ENCODE assay signal across 25 mouse cellular contexts in genomic region chr11:98854116-98854515, GRCm38 (mm10). TPM values are rescaled to one million over a fixed set of nuclear protein-coding genes. Genes with fewer than 3 reads are reported as not detected.
DNase-seq lines count a peak whose midpoint lies in the region; ATAC-seq and TF ChIP-seq lines count a peak whose summit lies in the region.
"Had no signal": no experiment of that assay in that cellular context is flagged by ENCODE, and none has a peak within 500 bp of the region (broad histone marks: within the 10 kb centered on the region; RNA-seq: fewer than 3 reads in every experiment).

No protein-coding gene starts in this region.

- no peaks in the 10 kb centered on the region for H3K36me3 ChIP-seq in embryonic facial prominence, embryonic 11.5 days (replicated peaks; ENCODE audit: control insufficient read depth, insufficient read depth, low read depth, low read length)
- H3K36me3 ChIP-seq in embryonic facial prominence, embryonic 10.5 days (replicated peaks), result no peaks in the 10 kb centered on the region
- no peaks in the 10 kb centered on the region for H3K36me3 ChIP-seq in kidney, embryonic 16.5 days (ENCODE audit: insufficient read depth, low read length)
- H3K36me3 ChIP-seq in neural tube, embryonic 11.5 days (ENCODE audit: control insufficient read depth, insufficient read depth, low read length), result no peaks in the 10 kb centered on the region
- peaks cover 3% of the 10 kb centered on the region; the same call in 1 of the 2 replicates for H3K36me3 ChIP-seq in neural tube, embryonic 15.5 days
- no peaks in the 10 kb centered on the region for H3K36me3 ChIP-seq in myocyte (ENCODE audit: control insufficient read depth, insufficient read depth)
- H3K36me3 ChIP-seq: hindbrain, embryonic 13.5 days; lung, embryonic 15.5 days; midbrain, embryonic 12.5 days; stomach, embryonic 15.5 days had no signal

- no peak overlapping the region for H3ac ChIP-seq in myocyte (ENCODE audit: control insufficient read depth, insufficient read length)

- 88% methylated on average over 8 of the region's 8 CpGs for WGBS in embryonic facial prominence, embryonic 11.5 days
- WGBS in embryonic facial prominence, embryonic 10.5 days, result 91% methylated on average over 8 of the region's 8 CpGs
- 96% methylated on average over 8 of the region's 8 CpGs for WGBS in kidney, embryonic 16.5 days
- 92% methylated on average over 8 of the region's 8 CpGs for WGBS in neural tube, embryonic 11.5 days
- 88% methylated on average over 8 of the region's 8 CpGs for WGBS in neural tube, embryonic 15.5 days

- no peak for DNase-seq in embryonic facial prominence, embryonic 11.5 days (ENCODE audit: low spot score)
- DNase-seq in embryonic facial prominence, embryonic 10.5 days (ENCODE audit: low spot score), result no peak
- peak; percentile 46 for DNase-seq in kidney, adult 9 months
- no peak for DNase-seq in neural tube, embryonic 11.5 days (ENCODE audit: low spot score)
- DNase-seq: adrenal gland, postnatal 25 days; cerebellum, adult 11-12 months; cerebellum, adult 9-11 months; embryo, embryonic 11 days; gastrocnemius, postnatal 25 days; heart, adult 11 months; heart, postnatal 4 days; right cerebral cortex, postnatal 25 days; thymus, postnatal 25 days had no signal

- H3K79me2 ChIP-seq in myocyte (ENCODE audit: control insufficient read depth, insufficient read depth), result no peaks in the 10 kb centered on the region

- no peak for ATAC-seq in embryonic facial prominence, embryonic 11.5 days (replicated peaks; ENCODE audit: insufficient number of reproducible peaks, low FRiP score, low TSS enrichment, low read depth)
- ATAC-seq in kidney, embryonic 16.5 days (ENCODE audit: low FRiP score, low TSS enrichment), result no peak
- ATAC-seq in neural tube, embryonic 11.5 days (ENCODE audit: insufficient read depth, low FRiP score, low TSS enrichment), result no peak
- no peak for ATAC-seq in neural tube, embryonic 15.5 days (ENCODE audit: low FRiP score)
- ATAC-seq: forebrain, embryonic 13.5 days had no signal

- TF ChIP-seq POLR2A in myocyte (IDR thresholded peaks at IDR 0.05; ENCODE audit: insufficient read length, low read depth), result no peak

- no peak overlapping the region for H3K27ac ChIP-seq in embryonic facial prominence, embryonic 11.5 days (replicated peaks; ENCODE audit: low read depth, low read length)
- H3K27ac ChIP-seq in embryonic facial prominence, embryonic 10.5 days (replicated peaks), result no peak overlapping the region
- H3K27ac ChIP-seq in kidney, embryonic 16.5 days (ENCODE audit: low read length), result no peak overlapping the region
- no peak overlapping the region for H3K27ac ChIP-seq in neural tube, embryonic 11.5 days (ENCODE audit: low read depth, low read length)
- H3K27ac ChIP-seq in neural tube, embryonic 15.5 days (replicated peaks), result no peak overlapping the region
- H3K27ac ChIP-seq: forebrain, embryonic 13.5 days; hindbrain, embryonic 13.5 days; limb, embryonic 13.5 days; lung, embryonic 15.5 days; midbrain, embryonic 12.5 days; stomach, embryonic 15.5 days had no signal

- peak overlapping the region; percentile 9; the same call in 1 of the 2 replicates for H3K9ac ChIP-seq in embryonic facial prominence, embryonic 11.5 days (replicated peaks; ENCODE audit: low read length)
- no peak overlapping the region for H3K9ac ChIP-seq in kidney, embryonic 16.5 days (replicated peaks; ENCODE audit: low read length)
- 0 out of 2 replicates have a peak overlapping the region, but pooled peaks have one; percentile 1 for H3K9ac ChIP-seq in neural tube, embryonic 11.5 days (ENCODE audit: low read length)
- no peak overlapping the region for H3K9ac ChIP-seq in neural tube, embryonic 15.5 days (replicated peaks)
- H3K9ac ChIP-seq: forebrain, embryonic 13.5 days; hindbrain, embryonic 13.5 days; limb, embryonic 13.5 days; lung, embryonic 15.5 days; midbrain, embryonic 12.5 days; stomach, embryonic 15.5 days had no signal

- H3K9me3 ChIP-seq in embryonic facial prominence, embryonic 11.5 days (replicated peaks; ENCODE audit: control insufficient read depth, low read length), result no peaks in the 10 kb centered on the region
- no peaks in the 10 kb centered on the region for H3K9me3 ChIP-seq in embryonic facial prominence, embryonic 10.5 days
- H3K9me3 ChIP-seq in kidney, embryonic 16.5 days (ENCODE audit: low read length), result no peaks in the 10 kb centered on the region
- no peaks in the 10 kb centered on the region for H3K9me3 ChIP-seq in neural tube, embryonic 11.5 days (ENCODE audit: control insufficient read depth, low read length)
- no peaks in the 10 kb centered on the region for H3K9me3 ChIP-seq in neural tube, embryonic 15.5 days (replicated peaks)
- H3K9me3 ChIP-seq: forebrain, embryonic 13.5 days; G1E; hindbrain, embryonic 13.5 days; limb, embryonic 13.5 days; lung, embryonic 15.5 days; midbrain, embryonic 12.5 days; stomach, embryonic 15.5 days had no signal

- no peak overlapping the region for H3K4me3 ChIP-seq in embryonic facial prominence, embryonic 11.5 days (ENCODE audit: low read depth, low read length)
- H3K4me3 ChIP-seq in embryonic facial prominence, embryonic 10.5 days, result no peak overlapping the region
- no peak overlapping the region for H3K4me3 ChIP-seq in kidney, embryonic 16.5 days (ENCODE audit: low read length)
- no peak overlapping the region for H3K4me3 ChIP-seq in neural tube, embryonic 11.5 days (ENCODE audit: low read depth, low read length)
- H3K4me3 ChIP-seq in neural tube, embryonic 15.5 days (replicated peaks), result no peak overlapping the region
- H3K4me3 ChIP-seq in myocyte, result no peak overlapping the region
- H3K4me3 ChIP-seq: forebrain, embryonic 13.5 days; hindbrain, embryonic 13.5 days; limb, embryonic 13.5 days; lung, embryonic 15.5 days; midbrain, embryonic 12.5 days; stomach, embryonic 15.5 days had no signal

- no peak overlapping the region for H3K4me2 ChIP-seq in embryonic facial prominence, embryonic 11.5 days (ENCODE audit: low read depth, low read length)
- H3K4me2 ChIP-seq in kidney, embryonic 16.5 days (replicated peaks; ENCODE audit: low read depth, low read length), result no peak overlapping the region
- no peak overlapping the region for H3K4me2 ChIP-seq in neural tube, embryonic 11.5 days (ENCODE audit: low read depth)
- no peak overlapping the region for H3K4me2 ChIP-seq in neural tube, embryonic 15.5 days
- no peak overlapping the region for H3K4me2 ChIP-seq in myocyte (ENCODE audit: low read depth)
- H3K4me2 ChIP-seq: forebrain, embryonic 13.5 days; heart, embryonic 11.5 days; hindbrain, embryonic 13.5 days; limb, embryonic 13.5 days; liver, embryonic 11.5 days; lung, embryonic 15.5 days; midbrain, embryonic 12.5 days; stomach, embryonic 15.5 days had no signal

- H3K27me3 ChIP-seq in embryonic facial prominence, embryonic 11.5 days (ENCODE audit: control insufficient read depth, insufficient read depth, low read length), result no peaks in the 10 kb centered on the region
- H3K27me3 ChIP-seq in embryonic facial prominence, embryonic 10.5 days (replicated peaks; ENCODE audit: low read depth, poor library complexity, severe bottlenecking), result peaks cover 21% of the 10 kb centered on the region
- H3K27me3 ChIP-seq in kidney, embryonic 16.5 days (ENCODE audit: insufficient read depth, low read length), result no peaks in the 10 kb centered on the region
- no peaks in the 10 kb centered on the region for H3K27me3 ChIP-seq in neural tube, embryonic 11.5 days (ENCODE audit: control insufficient read depth, insufficient read depth, low read length)
- no peaks in the 10 kb centered on the region for H3K27me3 ChIP-seq in neural tube, embryonic 15.5 days (replicated peaks)
- no peaks in the 10 kb centered on the region for H3K27me3 ChIP-seq in myocyte (ENCODE audit: control insufficient read depth, insufficient read depth, insufficient read length)
- H3K27me3 ChIP-seq: forebrain, embryonic 13.5 days; stomach, embryonic 15.5 days had no signal

- H3K4me1 ChIP-seq in embryonic facial prominence, embryonic 11.5 days (ENCODE audit: control insufficient read depth, insufficient read depth, low read length), result peaks cover 5% of the 10 kb centered on the region; the same call in 1 of the 2 replicates
- H3K4me1 ChIP-seq in embryonic facial prominence, embryonic 10.5 days, result peaks cover 37% of the 10 kb centered on the region
- peaks cover 11% of the 10 kb centered on the region for H3K4me1 ChIP-seq in kidney, embryonic 16.5 days (ENCODE audit: insufficient read depth, low read length)
- H3K4me1 ChIP-seq in neural tube, embryonic 11.5 days (ENCODE audit: control insufficient read depth, insufficient read depth, low read length), result peaks cover 13% of the 10 kb centered on the region
- peaks cover 22% of the 10 kb centered on the region for H3K4me1 ChIP-seq in neural tube, embryonic 15.5 days

RNA-seq across cellular contexts. Expression of gene Wipf2, which starts 9.3 kb away (rescaled TPM):
- 4.4 and 4.6 TPM in 2 replicates for polyA plus RNA-seq in embryonic facial prominence, embryonic 11.5 days (2014; fragmentation: Nextera tagmentation; extraction: Ambion mirVana)
- polyA plus RNA-seq in embryonic facial prominence, embryonic 10.5 days (2016; fragmentation: Nextera tagmentation; extraction: Ambion mirVana), result 5.0 and 5.4 TPM in 2 replicates
- 5.4 and 5.9 TPM in 2 replicates for polyA plus RNA-seq in kidney, embryonic 16.5 days (2015; fragmentation: Nextera tagmentation; extraction: Ambion mirVana)
- polyA plus RNA-seq in neural tube, embryonic 11.5 days (2014; fragmentation: Nextera tagmentation; extraction: Ambion mirVana), result 4.7 and 5.6 TPM in 2 replicates
- 3.9 and 4.8 TPM in 2 replicates for polyA plus RNA-seq in neural tube, embryonic 15.5 days (2015; fragmentation: Nextera tagmentation; extraction: Ambion mirVana)
- polyA plus RNA-seq in myocyte (2012; fragmentation: generic; extraction: Trizol), result 5.3 TPM

RNA-seq across cellular contexts. Expression of gene Rapgefl1, which starts 17.5 kb away (rescaled TPM):
- 1.1 TPM in 2 replicates for polyA plus RNA-seq in embryonic facial prominence, embryonic 11.5 days (2014; fragmentation: Nextera tagmentation; extraction: Ambion mirVana)
- 1.4 and 1.8 TPM in 2 replicates for polyA plus RNA-seq in embryonic facial prominence, embryonic 10.5 days (2016; fragmentation: Nextera tagmentation; extraction: Ambion mirVana)
- polyA plus RNA-seq in kidney, embryonic 16.5 days (2015; fragmentation: Nextera tagmentation; extraction: Ambion mirVana), result 1.8 and 2.0 TPM in 2 replicates
- 2.3 and 2.8 TPM in 2 replicates for polyA plus RNA-seq in neural tube, embryonic 11.5 days (2014; fragmentation: Nextera tagmentation; extraction: Ambion mirVana)
- 12.5 and 13.7 TPM in 2 replicates for polyA plus RNA-seq in neural tube, embryonic 15.5 days (2015; fragmentation: Nextera tagmentation; extraction: Ambion mirVana)
- polyA plus RNA-seq in myocyte (2012; fragmentation: generic; extraction: Trizol), result 3.5 TPM

RNA-seq across cellular contexts. Expression of gene Casc3, which starts 49.4 kb away (rescaled TPM):
- polyA plus RNA-seq in embryonic facial prominence, embryonic 11.5 days (2014; fragmentation: Nextera tagmentation; extraction: Ambion mirVana), result 41.9 and 44.3 TPM in 2 replicates
- polyA plus RNA-seq in embryonic facial prominence, embryonic 10.5 days (2016; fragmentation: Nextera tagmentation; extraction: Ambion mirVana), result 47.5 and 48.3 TPM in 2 replicates
- 36.2 and 41.0 TPM in 2 replicates for polyA plus RNA-seq in kidney, embryonic 16.5 days (2015; fragmentation: Nextera tagmentation; extraction: Ambion mirVana)
- polyA plus RNA-seq in neural tube, embryonic 11.5 days (2014; fragmentation: Nextera tagmentation; extraction: Ambion mirVana), result 55.4 and 59.4 TPM in 2 replicates
- 44.3 and 46.8 TPM in 2 replicates for polyA plus RNA-seq in neural tube, embryonic 15.5 days (2015; fragmentation: Nextera tagmentation; extraction: Ambion mirVana)
- polyA plus RNA-seq in myocyte (2012; fragmentation: generic; extraction: Trizol), result 22.1 TPM

RNA-seq across cellular contexts. Expression of gene Cdc6, which starts 53.5 kb away (rescaled TPM):
- polyA plus RNA-seq in embryonic facial prominence, embryonic 11.5 days (2014; fragmentation: Nextera tagmentation; extraction: Ambion mirVana), result 55.4 and 57.1 TPM in 2 replicates
- 65.1 and 69.1 TPM in 2 replicates for polyA plus RNA-seq in embryonic facial prominence, embryonic 10.5 days (2016; fragmentation: Nextera tagmentation; extraction: Ambion mirVana)
- 36.2 and 38.6 TPM in 2 replicates for polyA plus RNA-seq in kidney, embryonic 16.5 days (2015; fragmentation: Nextera tagmentation; extraction: Ambion mirVana)
- polyA plus RNA-seq in neural tube, embryonic 11.5 days (2014; fragmentation: Nextera tagmentation; extraction: Ambion mirVana), result 41.6 and 44.4 TPM in 2 replicates
- polyA plus RNA-seq in neural tube, embryonic 15.5 days (2015; fragmentation: Nextera tagmentation; extraction: Ambion mirVana), result 3.8 and 12.0 TPM in 2 replicates
- 2.6 TPM for polyA plus RNA-seq in myocyte (2012; fragmentation: generic; extraction: Trizol)

RNA-seq across cellular contexts. Expression of gene Msl1, which starts 58.8 kb away (rescaled TPM):
- polyA plus RNA-seq in embryonic facial prominence, embryonic 11.5 days (2014; fragmentation: Nextera tagmentation; extraction: Ambion mirVana), result 20.2 and 22.0 TPM in 2 replicates
- 23.4 and 23.5 TPM in 2 replicates for polyA plus RNA-seq in embryonic facial prominence, embryonic 10.5 days (2016; fragmentation: Nextera tagmentation; extraction: Ambion mirVana)
- polyA plus RNA-seq in kidney, embryonic 16.5 days (2015; fragmentation: Nextera tagmentation; extraction: Ambion mirVana), result 23.7 and 24.2 TPM in 2 replicates
- polyA plus RNA-seq in neural tube, embryonic 11.5 days (2014; fragmentation: Nextera tagmentation; extraction: Ambion mirVana), result 24.1 and 24.2 TPM in 2 replicates
- 27.5 and 30.1 TPM in 2 replicates for polyA plus RNA-seq in neural tube, embryonic 15.5 days (2015; fragmentation: Nextera tagmentation; extraction: Ambion mirVana)
- polyA plus RNA-seq in myocyte (2012; fragmentation: generic; extraction: Trizol), result 35.6 TPM

Comparison
In these comparisons a context has a peak if more than half of its experiments do, and no peak if none do; other contexts are left out.
1. H3K9ac ChIP-seq: peak in embryonic facial prominence, embryonic 11.5 days (single experiment) and neural tube, embryonic 11.5 days (single experiment); none in kidney, embryonic 16.5 days (single experiment) and neural tube, embryonic 15.5 days (single experiment).